Mouse (Mus musculus): ENCODE results near the gene Nlk. TPM values are rescaled to one million over a fixed set of nuclear protein-coding genes. Genes with fewer than 3 reads are reported as not detected.
A peak's percentile ranks its signal among the peaks of the same experiment; 100 is the strongest.

Nlk gene
- polyA plus RNA-seq, 1 experiment = 18.4 TPM

DNA sequence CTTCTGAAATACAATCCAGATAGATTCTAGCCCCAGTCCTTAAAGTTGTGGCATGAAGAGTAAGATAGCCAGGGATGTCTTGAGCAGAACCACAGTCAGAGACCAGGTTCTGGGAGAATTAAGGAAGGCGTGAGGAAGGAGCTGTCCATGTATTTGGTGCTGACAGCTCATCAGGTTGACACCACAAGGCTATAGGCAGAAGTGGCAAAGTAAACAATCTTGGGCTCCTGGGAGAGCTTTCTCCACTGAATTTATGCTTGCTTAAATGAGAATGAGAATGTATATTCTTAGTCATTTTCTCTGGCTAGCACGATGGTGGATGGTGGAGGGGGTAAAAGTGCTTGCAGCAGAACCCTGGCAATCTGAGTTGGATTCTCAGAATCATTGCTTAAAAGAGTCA, 33.7 kb upstream of the Nlk start:
- H3K9me3 ChIP-seq = no peaks in the 10 kb centered on the region
- peaks cover 9% of the 10 kb centered on the region; the same call in 1 of the 2 replicates for H3K4me1 ChIP-seq
- peaks cover 22% of the 10 kb centered on the region for H3K27me3 ChIP-seq (replicated peaks)
- TF ChIP-seq FLI1 (IDR thresholded peaks at IDR 0.05; ENCODE audit: low read length) = no peak
- TF ChIP-seq GATA1 (IDR thresholded peaks at IDR 0.05; ENCODE audit: borderline replicate concordance, low read length) = no peak
- no peak overlapping the region for H3K4me3 ChIP-seq (replicated peaks)
- H3K36me3 ChIP-seq (replicated peaks; ENCODE audit: low read length) = no peaks in the 10 kb centered on the region

DNA sequence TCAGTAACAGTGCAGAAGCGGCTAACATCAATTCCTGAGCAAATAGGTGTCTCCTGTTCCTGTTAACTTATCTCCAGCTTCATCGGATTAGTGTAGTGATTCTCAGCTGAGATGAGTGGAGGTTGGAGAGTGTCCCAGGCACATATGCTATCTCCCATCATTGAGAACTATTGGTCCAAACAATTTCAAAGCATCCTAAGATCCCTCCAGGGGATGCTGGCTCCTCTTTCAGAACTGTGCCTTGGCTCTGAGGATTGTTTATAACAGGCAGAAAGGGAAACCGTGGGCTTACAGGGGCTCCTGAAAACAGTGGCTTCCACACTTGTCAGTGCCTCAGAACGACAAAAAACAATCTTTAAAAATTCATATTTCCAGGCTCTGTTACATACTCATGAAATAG, 30.9 kb upstream of the Nlk start:
- Histone ChIP-seq H3K27me3 (replicated peaks) (peaks cover 27% of the 10 kb centered on the region), H3K9me3 (no peaks in the 10 kb centered on the region), H3K36me3 (replicated peaks; ENCODE audit: low read length) (no peaks in the 10 kb centered on the region), H3K4me3 (replicated peaks) (no peak overlapping the region), H3K4me1 (peaks cover 9% of the 10 kb centered on the region; the same call in 1 of the 2 replicates)
- TF ChIP-seq FLI1 (IDR thresholded peaks at IDR 0.05; ENCODE audit: low read length) (no peak), GATA1 (IDR thresholded peaks at IDR 0.05; ENCODE audit: borderline replicate concordance, low read length) (no peak)

DNA sequence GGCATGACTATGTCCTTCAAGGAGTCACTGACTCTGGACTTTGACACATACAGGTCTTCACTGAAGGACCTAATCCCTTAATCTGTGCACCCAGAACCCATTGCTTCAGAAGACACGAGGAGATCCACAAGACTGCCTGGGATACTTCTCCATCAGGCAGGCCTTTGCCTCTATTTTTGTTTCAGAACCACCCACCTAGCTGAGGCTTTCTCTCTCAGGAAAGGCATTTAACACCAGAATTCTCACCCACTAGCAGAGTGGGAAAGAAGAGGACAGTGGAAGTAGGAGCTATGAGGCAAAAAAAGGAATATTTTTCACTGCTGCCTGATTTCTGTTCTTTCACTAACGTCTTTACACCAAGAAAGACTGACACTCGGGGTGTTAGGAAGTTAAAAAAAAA, 29.2 kb upstream of the Nlk start:
- Histone ChIP-seq H3K4me1 (peaks cover 3% of the 10 kb centered on the region; the same call in 1 of the 2 replicates), H3K36me3 (replicated peaks; ENCODE audit: low read length) (no peaks in the 10 kb centered on the region), H3K4me3 (replicated peaks) (no peak overlapping the region), H3K27me3 (replicated peaks) (peaks cover 27% of the 10 kb centered on the region), H3K9me3 (no peaks in the 10 kb centered on the region)
- no peak for TF ChIP-seq FLI1 (IDR thresholded peaks at IDR 0.05; ENCODE audit: low read length)
- TF ChIP-seq GATA1 (IDR thresholded peaks at IDR 0.05; ENCODE audit: borderline replicate concordance, low read length) = no peak

DNA sequence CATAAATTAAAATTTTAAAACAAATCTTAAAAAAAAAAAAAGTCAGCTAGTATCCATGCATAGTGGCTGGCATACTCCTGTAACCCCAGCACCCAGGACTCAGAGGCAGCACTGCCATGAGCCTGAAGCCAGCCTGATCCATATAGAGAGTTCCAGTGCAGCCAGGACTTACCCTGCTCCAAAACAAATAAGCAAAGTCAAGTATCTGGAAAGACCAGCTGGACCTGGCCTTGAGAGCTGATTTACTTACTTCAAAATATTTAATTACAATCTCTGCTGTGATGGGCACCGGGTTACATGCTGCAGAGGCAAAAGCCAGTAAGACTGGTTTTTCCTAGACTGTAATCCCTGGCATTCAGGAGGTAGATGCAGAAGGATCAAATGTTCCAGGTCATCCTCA, 27.6 kb upstream of the Nlk start:
- Histone ChIP-seq H3K27me3 (replicated peaks) (peaks cover 27% of the 10 kb centered on the region), H3K4me3 (replicated peaks) (no peak overlapping the region), H3K9me3 (no peaks in the 10 kb centered on the region), H3K36me3 (replicated peaks; ENCODE audit: low read length) (no peaks in the 10 kb centered on the region), H3K4me1 (no peaks in the 10 kb centered on the region; the same call in 1 of the 2 replicates)
- TF ChIP-seq FLI1 (IDR thresholded peaks at IDR 0.05; ENCODE audit: low read length) (no peak), GATA1 (IDR thresholded peaks at IDR 0.05; ENCODE audit: borderline replicate concordance, low read length) (no peak)

DNA sequence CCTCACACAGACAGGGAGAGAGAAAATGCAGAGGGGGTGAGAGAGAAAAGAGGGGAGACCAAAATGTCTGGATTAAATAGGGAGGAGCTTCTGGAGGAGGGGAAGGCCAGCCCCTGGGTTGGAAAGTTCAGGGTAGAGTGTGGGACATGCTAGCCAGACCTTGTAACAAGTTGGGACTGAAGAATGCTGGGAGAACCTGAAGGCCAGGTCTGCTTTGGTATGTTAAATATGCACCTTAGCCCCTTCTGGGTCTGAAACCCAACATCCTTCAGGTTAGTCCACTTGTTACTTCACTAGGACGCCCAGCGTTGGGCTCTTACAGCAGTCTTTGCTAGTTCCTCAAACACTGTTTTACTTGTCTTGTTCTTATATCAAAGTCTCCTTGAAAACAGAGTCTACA, 24.2 kb upstream of the Nlk start:
- Histone ChIP-seq H3K36me3 (replicated peaks; ENCODE audit: low read length) (no peaks in the 10 kb centered on the region), H3K27me3 (replicated peaks) (peaks cover 16% of the 10 kb centered on the region), H3K4me1 (no peaks in the 10 kb centered on the region), H3K4me3 (replicated peaks) (no peak overlapping the region), H3K9me3 (no peaks in the 10 kb centered on the region)
- TF ChIP-seq FLI1 (IDR thresholded peaks at IDR 0.05; ENCODE audit: low read length) (no peak), GATA1 (IDR thresholded peaks at IDR 0.05; ENCODE audit: borderline replicate concordance, low read length) (no peak)

DNA sequence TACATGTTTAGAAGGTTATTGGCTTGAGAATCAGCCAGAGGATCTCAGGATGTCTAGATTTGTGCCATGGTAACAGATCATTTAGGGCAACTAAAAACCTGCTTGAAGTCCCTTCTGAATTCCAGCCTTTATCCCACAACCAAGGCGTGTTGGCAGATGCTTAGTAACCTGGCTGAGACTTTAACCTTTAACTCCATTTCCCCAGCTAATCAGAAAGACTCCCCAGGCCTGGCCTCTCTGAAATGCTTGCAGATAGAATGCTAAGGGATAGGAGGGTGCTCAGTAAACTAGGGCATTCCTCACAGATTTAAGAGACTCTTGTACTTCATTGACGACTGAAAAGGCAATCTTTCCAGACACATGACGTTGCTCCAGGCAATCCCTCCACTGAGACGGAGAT, 20.5 kb upstream of the Nlk start:
- no peaks in the 10 kb centered on the region for H3K36me3 ChIP-seq (replicated peaks; ENCODE audit: low read length)
- no peak overlapping the region for H3K4me3 ChIP-seq (replicated peaks)
- H3K4me1 ChIP-seq = no peaks in the 10 kb centered on the region
- TF ChIP-seq FLI1 (IDR thresholded peaks at IDR 0.05; ENCODE audit: low read length) (no peak), GATA1 (IDR thresholded peaks at IDR 0.05; ENCODE audit: borderline replicate concordance, low read length) (no peak)
- H3K27me3 ChIP-seq (replicated peaks) = peaks cover 5% of the 10 kb centered on the region
- no peaks in the 10 kb centered on the region for H3K9me3 ChIP-seq

DNA sequence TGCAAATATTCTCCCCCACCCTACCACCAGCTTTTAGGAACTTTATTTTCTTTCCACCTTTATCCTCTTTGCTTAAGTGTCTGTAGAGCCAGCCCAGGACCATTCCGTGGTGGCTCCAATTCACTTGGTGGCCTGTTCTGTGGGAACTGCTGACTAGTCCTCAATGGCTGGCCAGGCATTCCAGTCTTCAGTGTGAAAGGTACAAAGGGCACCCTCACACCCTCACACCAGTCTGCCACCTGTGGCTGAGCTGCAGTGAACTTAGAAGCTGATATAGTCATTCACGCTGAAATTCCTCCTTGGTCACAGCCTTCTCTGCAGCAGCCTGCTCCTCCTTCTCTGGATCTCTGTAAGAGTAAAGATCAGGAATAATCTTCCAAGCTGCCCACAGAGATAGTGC, 11.5 kb upstream of the Nlk start:
- peaks cover 2% of the 10 kb centered on the region for H3K27me3 ChIP-seq (replicated peaks)
- H3K36me3 ChIP-seq (replicated peaks; ENCODE audit: low read length) = no peaks in the 10 kb centered on the region
- no peak for TF ChIP-seq FLI1 (IDR thresholded peaks at IDR 0.05; ENCODE audit: low read length)
- TF ChIP-seq GATA1 (IDR thresholded peaks at IDR 0.05; ENCODE audit: borderline replicate concordance, low read length) = no peak
- H3K4me3 ChIP-seq (replicated peaks) = no peak overlapping the region
- H3K9me3 ChIP-seq = peaks cover 3% of the 10 kb centered on the region; the same call in 1 of the 2 replicates
- H3K4me1 ChIP-seq = peaks cover 53% of the 10 kb centered on the region

DNA sequence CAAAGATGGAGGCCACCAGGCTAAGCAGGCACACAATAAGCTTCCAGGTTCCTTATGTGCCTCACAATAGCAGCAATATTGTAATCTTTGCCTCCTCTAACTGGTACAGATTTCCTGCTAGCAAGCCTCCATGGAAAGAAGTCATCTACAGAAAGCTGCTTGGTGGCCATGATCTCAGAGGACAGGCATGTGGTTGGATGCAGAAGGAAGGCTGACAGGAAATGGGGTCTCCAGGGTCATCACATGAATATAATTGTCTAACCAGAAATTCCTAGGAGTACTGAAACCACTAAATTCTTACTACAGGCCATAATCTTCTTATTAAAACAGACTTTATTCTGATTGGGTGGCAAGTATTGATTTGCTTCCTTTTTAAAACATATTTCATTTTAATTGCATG, 8.9 kb upstream of the Nlk start:
- Histone ChIP-seq H3K27me3 (replicated peaks) (no peaks in the 10 kb centered on the region), H3K4me3 (replicated peaks) (no peak overlapping the region), H3K4me1 (peaks cover 77% of the 10 kb centered on the region), H3K36me3 (replicated peaks; ENCODE audit: low read length) (no peaks in the 10 kb centered on the region), H3K9me3 (no peaks in the 10 kb centered on the region)
- TF ChIP-seq GATA1 (IDR thresholded peaks at IDR 0.05; ENCODE audit: borderline replicate concordance, low read length) (no peak), FLI1 (IDR thresholded peaks at IDR 0.05; ENCODE audit: low read length) (no peak)

DNA sequence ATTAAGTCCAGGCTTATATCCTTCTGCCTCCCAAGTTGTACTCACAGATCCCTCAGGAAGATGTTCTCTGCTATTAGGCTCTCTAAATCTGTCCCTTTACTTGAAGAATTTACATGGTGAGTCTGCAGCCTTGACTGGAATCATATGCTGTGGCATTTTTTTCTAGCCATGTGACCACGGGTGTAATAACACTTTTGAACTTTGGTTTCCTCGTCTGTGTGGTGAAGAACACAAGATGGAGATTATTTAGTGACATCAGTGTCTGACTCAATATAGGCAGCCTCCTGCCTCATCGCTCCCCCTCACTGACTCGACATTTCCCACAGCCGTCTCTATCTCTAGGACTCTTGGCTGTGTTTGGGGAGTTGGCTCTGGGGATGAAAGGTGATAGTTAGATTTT, 5.9 kb upstream of the Nlk start:
- no peaks in the 10 kb centered on the region for H3K27me3 ChIP-seq (replicated peaks)
- H3K36me3 ChIP-seq (replicated peaks; ENCODE audit: low read length) = no peaks in the 10 kb centered on the region
- peak overlapping the region; percentile 73 for H3K4me3 ChIP-seq (replicated peaks)
- TF ChIP-seq GATA1 (IDR thresholded peaks at IDR 0.05; ENCODE audit: borderline replicate concordance, low read length) = no peak
- no peak for TF ChIP-seq FLI1 (IDR thresholded peaks at IDR 0.05; ENCODE audit: low read length)
- peaks cover 75% of the 10 kb centered on the region for H3K4me1 ChIP-seq
- H3K9me3 ChIP-seq = no peaks in the 10 kb centered on the region

DNA sequence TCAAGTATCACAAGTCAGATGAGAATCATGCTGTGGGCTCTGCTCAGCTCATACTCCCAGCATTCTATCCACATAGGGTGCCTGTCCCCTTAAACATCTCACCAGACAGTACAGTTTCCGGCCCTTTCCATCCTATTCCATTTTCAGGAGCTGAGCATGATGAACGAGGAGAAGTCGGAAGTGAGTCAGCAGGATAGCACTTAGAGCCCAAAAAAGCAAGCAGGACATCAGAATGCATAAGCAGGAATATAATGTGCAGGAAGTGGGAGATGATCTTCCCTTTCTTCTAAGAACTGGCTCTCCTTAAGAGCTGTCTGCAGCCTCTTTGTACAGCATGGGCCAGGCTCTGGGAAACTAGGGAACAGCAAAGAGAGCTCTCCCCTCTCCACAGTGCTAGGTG, 5.1 kb upstream of the Nlk start:
- H3K27me3 ChIP-seq (replicated peaks) = no peaks in the 10 kb centered on the region
- peaks cover 67% of the 10 kb centered on the region for H3K4me1 ChIP-seq
- no peaks in the 10 kb centered on the region for H3K36me3 ChIP-seq (replicated peaks; ENCODE audit: low read length)
- TF ChIP-seq FLI1 (IDR thresholded peaks at IDR 0.05; ENCODE audit: low read length) (no peak), GATA1 (IDR thresholded peaks at IDR 0.05; ENCODE audit: borderline replicate concordance, low read length) (no peak)
- peak overlapping the region; percentile 73 for H3K4me3 ChIP-seq (replicated peaks)
- H3K9me3 ChIP-seq = no peaks in the 10 kb centered on the region

DNA sequence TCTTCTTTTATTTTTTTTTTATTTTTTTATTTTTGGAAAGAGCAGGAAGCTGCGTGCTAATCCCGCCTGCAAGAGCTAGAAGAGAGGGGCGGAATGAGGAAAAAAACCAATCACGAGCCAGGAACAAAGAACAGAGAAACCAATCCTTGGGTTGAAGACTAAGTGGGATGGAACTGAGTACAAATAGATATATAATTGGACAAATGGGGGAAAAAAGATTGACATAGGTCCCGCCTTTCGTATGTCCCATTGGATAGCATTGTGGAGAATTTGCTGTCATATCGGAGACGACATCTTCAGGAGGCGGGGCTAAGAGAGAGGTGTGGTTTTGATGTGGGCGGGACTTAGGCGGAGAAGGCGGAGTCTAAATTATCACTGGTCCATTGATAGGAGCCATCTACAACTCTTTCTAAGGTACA, 589 bp upstream of the Nlk start:
- peaks cover 62% of the 10 kb centered on the region for H3K4me1 ChIP-seq
- H3K36me3 ChIP-seq (replicated peaks; ENCODE audit: low read length) = peaks cover 26% of the 10 kb centered on the region
- H3K4me3 ChIP-seq (replicated peaks) = peak overlapping the region; percentile 94
- TF ChIP-seq GATA1 (IDR thresholded peaks at IDR 0.05; ENCODE audit: borderline replicate concordance, low read length) = 0 out of 3 replicates have a peak, but pooled peaks have one; percentile 62
- no peak for TF ChIP-seq FLI1 (IDR thresholded peaks at IDR 0.05; ENCODE audit: low read length)
- H3K27me3 ChIP-seq (replicated peaks) = no peaks in the 10 kb centered on the region
- H3K9me3 ChIP-seq = no peaks in the 10 kb centered on the region

Measured in megakaryocyte, embryonic 14.5 days (primary cell).